Mouse (Mus musculus): ENCODE data around the gene Brf1. TPM values are rescaled to one million over a fixed set of nuclear protein-coding genes. Genes with fewer than 3 reads are reported as not detected.

Brf1 gene
- polyA plus RNA-seq, 1 experiment, result 24.7 TPM

- Histone ChIP-seq H3K27ac (ENCODE audit: insufficient read depth, low read length) (no peak overlapping the region), H3K9me3 (replicated peaks; ENCODE audit: control insufficient read depth, insufficient read depth, low read length, poor library complexity, severe bottlenecking) (no peaks in the 10 kb centered on the region), H3K4me1 (ENCODE audit: control insufficient read depth, insufficient read depth, low read length) (no peaks in the 10 kb centered on the region), H3K4me3 (ENCODE audit: low read depth, low read length) (no peak overlapping the region), H3K27me3 (ENCODE audit: control insufficient read depth, insufficient read depth, low read length, poor library complexity, severe bottlenecking) (no peaks in the 10 kb centered on the region), H3K9ac (ENCODE audit: low read depth, poor library complexity, severe bottlenecking) (no peak overlapping the region), H3K36me3 (ENCODE audit: control insufficient read depth, insufficient read depth, low read length, poor library complexity, severe bottlenecking) (no peaks in the 10 kb centered on the region)
- TF ChIP-seq EP300 (IDR thresholded peaks at IDR 0.05; ENCODE audit: insufficient read depth, low read depth, low read length), result no peak
Measured at GRCm38 (mm10) chr12:112952926-112953565, 47.5 kb downstream of the Brf1 start.

DNA sequence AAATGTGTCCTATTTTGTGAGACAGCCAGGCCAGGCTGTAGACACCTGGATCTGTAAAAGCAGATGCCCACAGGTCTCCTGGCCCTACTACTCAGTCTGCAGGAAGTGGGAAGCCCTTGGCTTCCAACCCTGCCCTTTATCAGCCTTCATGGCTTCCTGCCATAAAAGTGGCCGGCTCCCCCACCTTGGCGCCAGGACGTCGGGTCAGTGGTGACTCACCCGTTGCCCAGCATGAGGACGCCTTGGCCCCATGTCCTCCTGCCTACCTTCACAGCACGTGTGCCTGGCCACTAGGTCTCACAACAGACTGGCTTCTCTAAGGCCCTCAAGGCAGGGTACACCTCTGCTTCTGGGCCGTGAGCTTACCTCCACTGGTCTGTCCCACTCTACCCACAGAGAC is 48.1 kb downstream of the Brf1 start:
- Histone ChIP-seq H3K9me3 (replicated peaks; ENCODE audit: control insufficient read depth, insufficient read depth, low read length, poor library complexity, severe bottlenecking) (no peaks in the 10 kb centered on the region), H3K27ac (ENCODE audit: insufficient read depth, low read length) (no peak overlapping the region), H3K36me3 (ENCODE audit: control insufficient read depth, insufficient read depth, low read length, poor library complexity, severe bottlenecking) (no peaks in the 10 kb centered on the region), H3K4me3 (ENCODE audit: low read depth, low read length) (no peak overlapping the region), H3K4me1 (ENCODE audit: control insufficient read depth, insufficient read depth, low read length) (peaks cover 2% of the 10 kb centered on the region), H3K27me3 (ENCODE audit: control insufficient read depth, insufficient read depth, low read length, poor library complexity, severe bottlenecking) (no peaks in the 10 kb centered on the region), H3K9ac (ENCODE audit: low read depth, poor library complexity, severe bottlenecking) (no peak overlapping the region)
- no peak for TF ChIP-seq CTCF (IDR thresholded peaks at IDR 0.05; ENCODE audit: low read depth, low read length)
- no peak for TF ChIP-seq EP300 (IDR thresholded peaks at IDR 0.05; ENCODE audit: insufficient read depth, low read depth, low read length)
- TF ChIP-seq POLR2A (IDR thresholded peaks at IDR 0.05; ENCODE audit: insufficient read depth, low read length), result no peak

- no peak for TF ChIP-seq CTCF (IDR thresholded peaks at IDR 0.05; ENCODE audit: low read depth, low read length)
- no peak for TF ChIP-seq EP300 (IDR thresholded peaks at IDR 0.05; ENCODE audit: insufficient read depth, low read depth, low read length)
- TF ChIP-seq POLR2A (IDR thresholded peaks at IDR 0.05; ENCODE audit: insufficient read depth, low read length), result no peak
- Histone ChIP-seq H3K36me3 (ENCODE audit: control insufficient read depth, insufficient read depth, low read length, poor library complexity, severe bottlenecking) (no peaks in the 10 kb centered on the region), H3K9me3 (replicated peaks; ENCODE audit: control insufficient read depth, insufficient read depth, low read length, poor library complexity, severe bottlenecking) (no peaks in the 10 kb centered on the region), H3K4me1 (ENCODE audit: control insufficient read depth, insufficient read depth, low read length) (peaks cover 2% of the 10 kb centered on the region), H3K4me3 (ENCODE audit: low read depth, low read length) (no peak overlapping the region), H3K9ac (ENCODE audit: low read depth, poor library complexity, severe bottlenecking) (no peak overlapping the region), H3K27ac (ENCODE audit: insufficient read depth, low read length) (no peak overlapping the region), H3K27me3 (ENCODE audit: control insufficient read depth, insufficient read depth, low read length, poor library complexity, severe bottlenecking) (no peaks in the 10 kb centered on the region)
Measured at GRCm38 (mm10) chr12:112951150-112951842, 49.2 kb downstream of the Brf1 start.

DNA sequence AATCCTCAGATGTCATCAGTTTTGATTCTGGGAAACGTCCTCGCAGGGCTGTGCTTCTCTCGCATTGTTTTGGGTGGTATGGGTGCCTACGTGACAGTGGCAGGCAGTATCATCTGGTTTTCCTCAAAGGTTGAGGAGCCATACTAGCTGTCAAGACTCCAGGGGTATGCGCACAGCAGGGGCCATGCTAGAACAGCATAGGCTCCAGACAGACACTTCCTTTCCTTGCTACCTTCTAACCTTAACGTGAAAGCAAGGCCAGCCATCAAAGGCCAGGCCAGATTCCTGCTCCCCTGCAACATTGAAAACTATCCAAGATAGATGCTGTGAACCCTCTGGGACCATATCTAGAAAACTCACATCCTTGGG is 49.8 kb downstream of the Brf1 start:
- Histone ChIP-seq H3K4me1 (ENCODE audit: control insufficient read depth, insufficient read depth, low read length) (peaks cover 2% of the 10 kb centered on the region), H3K9me3 (replicated peaks; ENCODE audit: control insufficient read depth, insufficient read depth, low read length, poor library complexity, severe bottlenecking) (no peaks in the 10 kb centered on the region), H3K9ac (ENCODE audit: low read depth, poor library complexity, severe bottlenecking) (no peak overlapping the region), H3K4me3 (ENCODE audit: low read depth, low read length) (peak overlapping the region; percentile 4; the same call in 1 of the 2 replicates), H3K27me3 (ENCODE audit: control insufficient read depth, insufficient read depth, low read length, poor library complexity, severe bottlenecking) (no peaks in the 10 kb centered on the region), H3K27ac (ENCODE audit: insufficient read depth, low read length) (no peak overlapping the region), H3K36me3 (ENCODE audit: control insufficient read depth, insufficient read depth, low read length, poor library complexity, severe bottlenecking) (no peaks in the 10 kb centered on the region)
- no peak for TF ChIP-seq EP300 (IDR thresholded peaks at IDR 0.05; ENCODE audit: insufficient read depth, low read depth, low read length)
- TF ChIP-seq POLR2A (IDR thresholded peaks at IDR 0.05; ENCODE audit: insufficient read depth, low read length), result no peak
- TF ChIP-seq CTCF (IDR thresholded peaks at IDR 0.05; ENCODE audit: low read depth, low read length), result no peak

DNA sequence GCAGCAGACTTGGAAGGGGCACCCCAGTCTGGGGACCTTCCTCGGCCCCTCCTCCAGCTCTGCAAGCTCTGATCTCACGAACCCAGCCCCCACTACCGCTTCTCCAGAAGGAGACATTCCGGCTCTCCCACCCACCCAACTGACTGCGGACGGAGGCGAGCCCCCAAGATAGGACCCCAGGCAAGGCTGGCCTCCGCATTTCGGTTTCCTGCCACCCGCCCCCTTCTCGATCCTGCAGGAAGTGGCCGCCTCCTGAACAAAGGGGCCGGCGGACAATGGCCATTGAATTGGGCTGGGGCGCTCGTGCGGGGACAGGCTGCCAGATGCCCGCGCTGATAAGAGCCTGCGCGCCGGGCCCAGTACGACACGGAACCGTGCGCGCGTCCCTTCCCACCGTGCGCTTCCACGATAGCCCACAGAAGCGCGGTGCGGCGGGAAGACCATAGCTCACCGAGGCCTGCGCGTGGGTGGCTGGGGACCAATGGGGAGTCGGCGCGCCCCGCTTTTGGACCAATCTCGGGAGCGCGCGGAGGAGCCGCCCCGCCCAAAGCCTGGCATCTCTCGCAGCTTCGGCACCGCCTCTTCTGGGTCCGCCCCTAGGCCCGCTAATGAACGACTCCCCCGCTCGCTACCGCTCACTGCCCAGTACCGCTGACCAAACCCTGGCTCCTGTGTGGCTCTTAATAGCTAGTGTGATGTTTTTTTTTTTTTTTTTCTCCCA is 50.3 kb downstream of the Brf1 start:
- H3K9ac ChIP-seq (ENCODE audit: low read depth, poor library complexity, severe bottlenecking), result peak overlapping the region; percentile 77
- H3K27me3 ChIP-seq (ENCODE audit: control insufficient read depth, insufficient read depth, low read length, poor library complexity, severe bottlenecking), result no peaks in the 10 kb centered on the region
- H3K4me3 ChIP-seq (ENCODE audit: low read depth, low read length), result peak overlapping the region; percentile 81
- H3K27ac ChIP-seq (ENCODE audit: insufficient read depth, low read length), result no peak overlapping the region
- TF ChIP-seq EP300 (IDR thresholded peaks at IDR 0.05; ENCODE audit: insufficient read depth, low read depth, low read length) (no peak), CTCF (IDR thresholded peaks at IDR 0.05; ENCODE audit: low read depth, low read length) (no peak), POLR2A (IDR thresholded peaks at IDR 0.05; ENCODE audit: insufficient read depth, low read length) (no peak)
- no peaks in the 10 kb centered on the region for H3K9me3 ChIP-seq (replicated peaks; ENCODE audit: control insufficient read depth, insufficient read depth, low read length, poor library complexity, severe bottlenecking)
- H3K36me3 ChIP-seq (ENCODE audit: control insufficient read depth, insufficient read depth, low read length, poor library complexity, severe bottlenecking), result no peaks in the 10 kb centered on the region
- H3K4me1 ChIP-seq (ENCODE audit: control insufficient read depth, insufficient read depth, low read length), result peaks cover 2% of the 10 kb centered on the region

DNA sequence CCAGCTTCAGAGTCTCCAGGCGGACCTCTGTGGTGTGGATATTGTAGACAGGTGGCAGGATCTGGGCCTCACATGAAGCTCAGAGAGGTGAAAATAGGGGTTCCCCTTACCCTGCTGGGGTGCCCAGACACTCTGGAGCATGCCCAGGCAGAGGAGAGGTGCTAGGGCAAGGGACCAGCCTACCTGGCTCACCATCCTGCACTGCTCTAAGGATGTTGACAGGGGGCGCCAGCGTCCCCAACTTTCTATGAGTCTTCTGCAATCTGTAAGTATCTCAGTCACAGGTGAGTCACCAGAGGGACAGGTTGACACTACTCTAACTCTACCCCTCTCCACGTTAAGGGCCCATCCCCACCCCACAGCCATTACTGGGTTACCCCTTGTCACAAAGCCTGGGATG is 53.2 kb downstream of the Brf1 start:
- no peak overlapping the region for H3K4me3 ChIP-seq (ENCODE audit: low read depth, low read length)
- peak overlapping the region; percentile 4; the same call in 1 of the 2 replicates for H3K27ac ChIP-seq (ENCODE audit: insufficient read depth, low read length)
- no peaks in the 10 kb centered on the region for H3K9me3 ChIP-seq (replicated peaks; ENCODE audit: control insufficient read depth, insufficient read depth, low read length, poor library complexity, severe bottlenecking)
- no peak overlapping the region for H3K9ac ChIP-seq (ENCODE audit: low read depth, poor library complexity, severe bottlenecking)
- peak; percentile 69 for TF ChIP-seq CTCF (IDR thresholded peaks at IDR 0.05; ENCODE audit: low read depth, low read length)
- no peak for TF ChIP-seq EP300 (IDR thresholded peaks at IDR 0.05; ENCODE audit: insufficient read depth, low read depth, low read length)
- no peak for TF ChIP-seq POLR2A (IDR thresholded peaks at IDR 0.05; ENCODE audit: insufficient read depth, low read length)
- no peaks in the 10 kb centered on the region for H3K27me3 ChIP-seq (ENCODE audit: control insufficient read depth, insufficient read depth, low read length, poor library complexity, severe bottlenecking)
- H3K36me3 ChIP-seq (ENCODE audit: control insufficient read depth, insufficient read depth, low read length, poor library complexity, severe bottlenecking), result no peaks in the 10 kb centered on the region
- peaks cover 2% of the 10 kb centered on the region for H3K4me1 ChIP-seq (ENCODE audit: control insufficient read depth, insufficient read depth, low read length)
